Mouse (Mus musculus): ENCODE results near the gene Tbc1d7.

DNA sequence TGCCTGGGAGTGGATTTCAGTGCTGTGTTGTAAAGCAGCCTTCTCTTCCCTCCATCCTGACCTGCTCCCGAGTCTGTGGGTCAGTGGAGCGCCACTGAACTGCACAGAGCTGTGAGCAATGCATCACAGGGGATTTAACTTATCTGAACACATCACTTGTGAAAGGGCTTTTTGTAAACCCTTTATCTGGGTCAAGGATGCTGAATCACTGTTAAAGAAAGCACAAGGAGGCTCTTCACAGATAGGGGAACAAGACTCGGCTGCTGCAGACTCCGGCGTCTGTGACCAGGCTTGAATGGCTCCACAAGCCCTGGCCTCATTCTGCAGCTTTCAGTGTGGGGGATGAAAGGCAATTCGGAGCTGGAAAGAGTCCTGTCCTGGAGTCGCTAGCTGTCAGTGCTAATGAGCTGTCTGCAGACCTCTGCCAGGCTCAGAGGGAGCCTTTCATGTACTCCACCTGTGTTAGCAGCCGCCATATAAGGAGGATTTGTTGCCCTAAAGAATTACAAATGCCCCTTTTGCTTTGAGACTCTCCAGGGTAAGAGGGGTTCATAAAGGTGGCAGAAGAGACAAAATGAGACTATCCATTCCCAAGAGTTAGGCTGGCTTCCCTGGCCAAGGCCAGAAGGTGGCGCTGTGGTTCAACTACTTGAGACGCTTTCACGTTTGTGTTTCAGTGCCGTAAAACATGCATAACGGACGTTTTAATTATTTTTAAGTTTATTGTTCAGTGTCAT, 11.3 kb upstream of the Tbc1d7 start:
- TF ChIP-seq POLR2A (IDR thresholded peaks at IDR 0.05; ENCODE audit: insufficient read depth, low read depth, low read length): no peak
- peak; percentile 39 for TF ChIP-seq CTCF (IDR thresholded peaks at IDR 0.05; ENCODE audit: insufficient read depth, low read depth, low read length)

Measured in olfactory bulb, adult 2 months (tissue).